Mouse (Mus musculus) lung, embryonic 16.5 days (tissue): ENCODE measurements around the gene Zan. TPM values are rescaled to one million over a fixed set of nuclear protein-coding genes. Genes with fewer than 3 reads are reported as not detected.
"Not testable (repeated sequence)": the region's sequence is repeated elsewhere in the genome, so short reads cannot be mapped to it uniquely, and the experiment has no call there.

ENCODE experiments used
- ATAC-seq: fragments of 200-750 bp; cut with Nextera tagmentation; 2 replicates; pipeline ENCODE4 v1.8.0; 2017; ENCODE audit warnings: low read depth, mild to moderate bottlenecking, moderate library complexity
- H3K27ac ChIP-seq: fragments of 300-500 bp; sonication (generic); 2 replicates; pipeline ENCODE4 v1.5.1; 2014; ENCODE audit warnings: mild to moderate bottlenecking, control low read depth, low read length
- H3K27me3 ChIP-seq: fragments of 300-500 bp; sonication (generic); 2 replicates; pipeline ENCODE4 v1.6.1; 2014; ENCODE audit warnings: low read depth, low read length, mixed read lengths; ENCODE audit not compliant: control insufficient read depth, insufficient read depth
- H3K36me3 ChIP-seq: fragments of 300-500 bp; sonication (generic); 2 replicates; pipeline ENCODE4 v1.6.1; 2014; ENCODE audit warnings: low read length; ENCODE audit not compliant: control insufficient read depth, insufficient read depth
- H3K4me1 ChIP-seq: fragments of 300-500 bp; sonication (generic); replicated peaks from 2 replicates; pipeline ENCODE4 v1.6.1; 2014; ENCODE audit warnings: low read length, mixed read lengths; ENCODE audit not compliant: control insufficient read depth, insufficient read depth
- H3K4me2 ChIP-seq: fragments of 300-500 bp; sonication (generic); 2 replicates; pipeline ENCODE4 v1.6.1; 2014; ENCODE audit warnings: low read depth, low read length, control low read depth
- H3K4me3 ChIP-seq: fragments of 300-500 bp; sonication (generic); 2 replicates; pipeline ENCODE4 v1.5.1; 2014; ENCODE audit warnings: mild to moderate bottlenecking, low read length, control low read depth
- H3K9ac ChIP-seq: fragments of 300-500 bp; sonication (generic); 2 replicates; pipeline ENCODE4 v1.6.1; 2014; ENCODE audit warnings: low read length, control low read depth
- H3K9me3 ChIP-seq: fragments of 300-500 bp; sonication (generic); 2 replicates; pipeline ENCODE4 v1.6.1; 2016; ENCODE audit warnings: low read length; ENCODE audit not compliant: control insufficient read depth
- whole genome bisulfite sequencing: fragments of 180-500 bp; shearing (Covaris S2); extraction: QIAGEN DNeasy Blood & Tissue Kit; methylation state at CpG from one replicate; pipeline ENCODE4 v1.1.7; 2014; 5-methylcytosine and 5-hydroxymethylcytosine counted together
- polyA plus RNA-seq: library from polyadenylated mRNA; unstranded; fragments of >200 nt; fragmentation: Nextera tagmentation; extraction: Ambion mirVana; gene quantifications from 2 replicates; pipeline ENCODE4 v1.2.1, GENCODE M21; 2015

Zan gene
- polyA plus RNA-seq, 1 experiment from 2014 or later, result 0.53 TPM

- Histone ChIP-seq H3K9ac (no peak overlapping the region), H3K4me1 (peaks cover 8% of the 10 kb centered on the region; the same call in 1 of the 2 replicates), H3K4me2 (no peak overlapping the region), H3K27ac (peak overlapping the region; percentile 37), H3K9me3 (no peaks in the 10 kb centered on the region), H3K4me3 (no peak overlapping the region), H3K27me3 (no peaks in the 10 kb centered on the region), H3K36me3 (no peaks in the 10 kb centered on the region)
- 43% methylated on average over 11 of the region's 11 CpGs for WGBS
- peak; percentile 87 for ATAC-seq
Observed at GRCm38 (mm10) chr5:137440216-137440855, 36.5 kb downstream of the Zan start.

DNA sequence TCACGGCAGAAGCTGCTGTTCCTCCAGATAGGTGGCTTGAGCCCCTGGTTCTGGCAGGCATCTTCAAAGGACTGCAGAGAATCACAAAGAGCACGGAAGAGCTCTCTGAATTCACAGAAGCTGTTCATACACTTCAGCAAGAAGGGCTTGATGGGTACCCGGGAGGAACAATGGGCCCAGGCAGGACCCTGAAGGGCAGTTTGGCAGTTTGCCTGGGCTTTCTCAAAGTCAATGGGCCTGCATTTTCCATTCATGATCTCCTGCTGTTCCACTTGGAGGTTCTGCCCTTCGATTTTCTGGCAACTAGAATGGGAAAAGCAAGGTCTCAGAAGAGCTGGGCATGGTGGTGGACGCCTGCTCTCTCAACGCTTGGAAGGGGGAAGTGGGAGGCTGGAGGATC lies 43.0 kb downstream of the Zan start:
- H3K4me1 ChIP-seq, result no peaks in the 10 kb centered on the region

DNA sequence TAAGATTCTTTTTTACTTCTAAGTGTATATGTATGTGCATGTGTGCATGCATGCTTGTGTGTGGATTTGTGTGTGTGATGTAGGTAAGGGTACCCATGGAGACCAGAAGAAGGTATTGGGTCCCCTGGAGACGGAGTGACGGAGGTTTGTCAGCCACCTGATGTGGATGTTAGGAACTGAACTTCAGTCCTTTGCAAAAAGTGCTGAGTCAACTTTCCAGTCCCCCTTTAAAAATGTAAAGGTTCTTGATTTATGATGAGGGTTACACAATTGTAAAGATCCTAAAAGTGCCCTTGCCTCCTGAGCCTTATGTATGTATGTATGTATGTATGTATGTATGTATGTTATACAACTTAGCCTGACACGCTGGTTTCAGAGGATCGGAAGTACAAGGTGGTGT lies 46.5 kb downstream of the Zan start:
- not testable (repeated sequence) for H3K4me1 ChIP-seq, H3K4me2 ChIP-seq, H3K36me3 ChIP-seq, H3K27me3 ChIP-seq, ATAC-seq, H3K27ac ChIP-seq, H3K4me3 ChIP-seq, H3K9ac ChIP-seq, H3K9me3 ChIP-seq
- 66% methylated on average over 4 of the region's 4 CpGs for whole genome bisulfite sequencing

More for the DNA sequence above, 43.0 kb downstream of the Zan start:
- Histone ChIP-seq H3K27me3 (no peaks in the 10 kb centered on the region), H3K4me2 (no peak overlapping the region), H3K27ac (no peak overlapping the region), H3K9ac (no peak overlapping the region), H3K9me3 (no peaks in the 10 kb centered on the region), H3K36me3 (no peaks in the 10 kb centered on the region), H3K4me3 (no peak overlapping the region)
- no peak for ATAC-seq
- 45% methylated on average over 6 of the region's 6 CpGs for WGBS

DNA sequence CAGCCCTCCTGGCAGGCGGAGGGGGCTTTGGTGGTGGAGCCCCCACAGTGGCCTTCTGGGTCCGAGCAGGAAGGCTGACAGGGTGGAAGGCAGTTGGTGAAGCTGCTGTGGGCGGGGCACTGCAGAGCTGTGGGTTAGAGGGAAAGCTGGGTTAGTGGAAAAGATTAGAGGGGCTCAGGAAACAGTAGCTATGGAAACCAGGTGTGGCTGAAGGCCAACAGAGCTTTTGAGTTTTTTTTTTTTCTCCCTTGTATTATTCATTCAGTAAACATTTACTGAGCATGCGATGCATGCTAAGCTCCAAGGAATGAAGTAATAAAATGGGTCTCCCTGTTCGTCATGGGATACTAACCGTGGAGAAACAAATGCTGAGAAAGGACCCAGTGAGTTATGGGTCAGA lies 51.2 kb downstream of the Zan start:
- Histone ChIP-seq H3K9ac (no peak overlapping the region), H3K4me1 (peaks cover 6% of the 10 kb centered on the region; the same call in 1 of the 2 replicates), H3K4me2 (no peak overlapping the region), H3K4me3 (no peak overlapping the region), H3K27me3 (no peaks in the 10 kb centered on the region), H3K9me3 (no peaks in the 10 kb centered on the region), H3K27ac (no peak overlapping the region), H3K36me3 (no peaks in the 10 kb centered on the region)
- ATAC-seq, result 0 out of 2 replicates have a peak, but pooled peaks have one; percentile 27
- 32% methylated on average over 6 of the region's 6 CpGs for WGBS

DNA sequence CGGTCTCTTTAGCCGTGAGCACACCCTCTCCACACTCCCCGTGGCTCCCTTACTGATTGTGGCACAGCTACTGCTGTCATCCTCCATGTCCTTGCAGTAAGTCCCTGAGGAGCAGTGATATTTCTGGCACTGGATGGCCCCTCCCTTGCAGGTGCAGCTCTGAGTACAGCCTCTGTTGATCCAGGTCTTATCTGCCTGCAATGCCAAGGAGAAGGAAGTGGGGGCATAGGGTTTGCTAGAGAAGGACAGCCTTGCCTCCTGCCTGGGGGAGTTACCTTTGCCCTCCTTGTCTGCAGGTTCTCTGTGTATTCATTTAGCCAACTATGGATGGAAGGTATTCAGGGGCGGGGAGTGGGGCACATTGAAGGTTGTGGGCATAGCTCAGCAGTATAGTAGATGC lies 57.0 kb downstream of the Zan start:
- H3K27ac ChIP-seq, result peak overlapping the region; percentile 55
- no peaks in the 10 kb centered on the region for H3K36me3 ChIP-seq
- no peaks in the 10 kb centered on the region for H3K27me3 ChIP-seq
- H3K4me1 ChIP-seq, result peaks cover 10% of the 10 kb centered on the region
- 66% methylated on average over 4 of the region's 4 CpGs for WGBS
- no peaks in the 10 kb centered on the region for H3K9me3 ChIP-seq
- ATAC-seq, result peak; percentile 34; the same call in 1 of the 2 replicates
- no peak overlapping the region for H3K4me3 ChIP-seq
- no peak overlapping the region for H3K9ac ChIP-seq
- no peak overlapping the region for H3K4me2 ChIP-seq

DNA sequence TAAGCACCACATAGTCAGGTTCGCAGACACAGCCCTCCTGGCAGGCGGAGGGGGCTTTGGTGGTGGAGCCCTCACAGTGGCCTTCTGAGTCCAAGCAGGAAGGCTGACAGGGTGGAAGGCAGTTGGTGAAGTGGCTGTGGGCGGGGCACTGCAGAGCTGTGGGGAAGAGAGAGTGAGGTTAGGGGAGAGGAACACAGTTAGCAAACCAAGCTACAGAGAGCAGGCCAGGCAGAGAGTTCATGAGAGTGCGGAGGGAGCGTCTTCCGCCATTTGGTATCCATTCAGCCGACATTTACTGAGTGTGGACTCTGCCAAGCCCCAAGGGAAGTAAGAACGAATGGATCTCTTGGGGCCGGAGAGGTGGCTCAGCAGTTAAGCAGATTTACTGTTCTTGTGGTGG lies 57.8 kb downstream of the Zan start:
- Histone ChIP-seq H3K27me3 (no peaks in the 10 kb centered on the region), H3K9me3 (no peaks in the 10 kb centered on the region), H3K9ac (no peak overlapping the region), H3K4me2 (no peak overlapping the region), H3K4me1 (peaks cover 10% of the 10 kb centered on the region), H3K36me3 (no peaks in the 10 kb centered on the region), H3K4me3 (no peak overlapping the region), H3K27ac (peak overlapping the region; percentile 55)
- WGBS, result 48% methylated on average over 9 of the region's 9 CpGs
- ATAC-seq, result peak; percentile 67

- Histone ChIP-seq H3K9ac (no peak overlapping the region), H3K27ac (no peak overlapping the region), H3K4me1 (peaks cover 5% of the 10 kb centered on the region; the same call in 1 of the 2 replicates), H3K9me3 (no peaks in the 10 kb centered on the region), H3K4me2 (no peak overlapping the region), H3K27me3 (no peaks in the 10 kb centered on the region), H3K4me3 (no peak overlapping the region), H3K36me3 (no peaks in the 10 kb centered on the region)
- WGBS, result 21% methylated on average over 5 of the region's 5 CpGs
- ATAC-seq, result no peak
Observed at GRCm38 (mm10) chr5:137414253-137414652, 62.6 kb downstream of the Zan start.

DNA sequence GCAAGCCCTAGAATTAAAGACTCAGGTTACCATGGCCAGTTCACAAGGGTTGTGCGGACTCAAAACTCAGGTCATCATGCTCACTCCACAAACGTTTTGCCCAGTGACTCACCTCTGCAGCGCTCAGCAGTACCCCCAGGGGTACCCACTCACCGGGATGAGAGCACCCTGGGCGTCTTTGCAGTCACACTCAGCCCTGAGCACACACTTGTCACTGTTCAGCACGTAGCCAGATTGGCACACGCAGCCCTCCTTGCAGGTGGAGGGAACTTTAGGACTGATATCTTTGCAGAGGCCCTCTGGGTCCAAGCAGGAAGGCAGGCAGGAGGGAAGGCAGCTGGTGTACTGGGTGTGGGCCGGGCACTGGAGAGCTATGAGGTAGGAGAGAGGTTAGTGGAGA lies 65.6 kb downstream of the Zan start:
- H3K4me1 ChIP-seq, result peaks cover 5% of the 10 kb centered on the region; the same call in 1 of the 2 replicates
- no peaks in the 10 kb centered on the region for H3K36me3 ChIP-seq
- ATAC-seq, result peak; percentile 90
- no peak overlapping the region for H3K4me3 ChIP-seq
- H3K27ac ChIP-seq, result peak overlapping the region; percentile 75
- H3K4me2 ChIP-seq, result no peak overlapping the region
- H3K9ac ChIP-seq, result no peak overlapping the region
- 43% methylated on average over 8 of the region's 8 CpGs for WGBS
- no peaks in the 10 kb centered on the region for H3K27me3 ChIP-seq
- H3K9me3 ChIP-seq, result no peaks in the 10 kb centered on the region

DNA sequence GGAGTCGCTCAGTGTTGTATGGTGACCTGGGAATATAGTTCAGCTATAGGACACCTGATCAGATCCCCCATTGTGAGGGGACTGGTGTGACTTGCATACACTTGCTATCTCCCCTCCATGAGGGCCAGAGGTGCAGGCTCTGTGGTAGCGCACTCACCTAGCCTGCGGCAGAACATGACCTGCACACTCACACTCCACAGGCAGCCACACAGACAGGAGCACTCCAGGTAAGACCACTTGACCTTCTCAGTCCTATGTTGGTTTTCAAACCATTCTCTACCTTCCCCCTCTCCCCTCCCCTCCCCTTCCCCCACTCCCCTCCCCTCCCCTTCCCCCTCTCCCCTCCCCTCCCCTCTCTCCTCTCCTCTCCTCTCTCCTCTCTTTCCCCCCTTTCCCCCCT lies 66.3 kb downstream of the Zan start:
- peak; percentile 53; the same call in 1 of the 2 replicates for ATAC-seq

More for the DNA sequence above, 66.3 kb downstream of the Zan start:
- Histone ChIP-seq H3K4me1 (peaks cover 5% of the 10 kb centered on the region; the same call in 1 of the 2 replicates), H3K27ac (peak overlapping the region; percentile 3; the same call in 1 of the 2 replicates), H3K27me3 (no peaks in the 10 kb centered on the region), H3K9me3 (no peaks in the 10 kb centered on the region), H3K9ac (no peak overlapping the region), H3K4me3 (no peak overlapping the region), H3K36me3 (no peaks in the 10 kb centered on the region), H3K4me2 (no peak overlapping the region)
- whole genome bisulfite sequencing, result 58% methylated on average over 3 of the region's 3 CpGs
